Mouse (Mus musculus) embryonic facial prominence, embryonic 13.5 days (tissue): ENCODE measurements around the gene Casp8. TPM values are rescaled to one million over a fixed set of nuclear protein-coding genes. Genes with fewer than 3 reads are reported as not detected.
"Not testable (repeated sequence)": the region's sequence is repeated elsewhere in the genome, so short reads cannot be mapped to it uniquely, and the experiment has no call there.

ENCODE experiments used
- ATAC-seq: fragments of 200-750 bp; cut with Nextera tagmentation; 2 replicates; pipeline ENCODE4 v1.8.0; 2017; ENCODE audit warnings: low read depth; ENCODE audit not compliant: insufficient number of reproducible peaks, insufficient read depth, low FRiP score, low TSS enrichment
- H3K27ac ChIP-seq: fragments of 300-500 bp; sonication (generic); 2 replicates; pipeline ENCODE4 v1.5.1; 2015; ENCODE audit warnings: moderate library complexity, mild to moderate bottlenecking, inconsistent platforms
- H3K27me3 ChIP-seq: fragments of 300-500 bp; sonication (generic); 2 replicates; pipeline ENCODE4 v1.6.1; 2015; ENCODE audit warnings: mild to moderate bottlenecking, inconsistent platforms
- H3K36me3 ChIP-seq: fragments of 300-500 bp; sonication (generic); 2 replicates; pipeline ENCODE4 v1.6.1; 2015; ENCODE audit warnings: mild to moderate bottlenecking, inconsistent platforms
- H3K4me1 ChIP-seq: fragments of 300-500 bp; sonication (generic); 2 replicates; pipeline ENCODE4 v1.6.1; 2015; ENCODE audit warnings: inconsistent platforms
- H3K4me2 ChIP-seq: fragments of 300-500 bp; sonication (generic); 2 replicates; pipeline ENCODE4 v1.6.1; 2015; ENCODE audit warnings: moderate library complexity, mild to moderate bottlenecking, inconsistent platforms
- H3K4me3 ChIP-seq: fragments of 300-500 bp; sonication (generic); 2 replicates; pipeline ENCODE4 v1.5.1; 2015; ENCODE audit warnings: mild to moderate bottlenecking, inconsistent platforms
- H3K9ac ChIP-seq: fragments of 300-500 bp; sonication (generic); 2 replicates; pipeline ENCODE4 v1.6.1; 2015; ENCODE audit warnings: mild to moderate bottlenecking, inconsistent platforms
- H3K9me3 ChIP-seq: fragments of 300-500 bp; sonication (generic); 2 replicates; pipeline ENCODE4 v1.6.1; 2016; ENCODE audit warnings: inconsistent platforms
- WGBS: fragments of 180-500 bp; shearing (Covaris S2); methylation state at CpG from one replicate; pipeline ENCODE4 v1.1.7; 2015; ENCODE audit warnings: mixed read lengths; 5-methylcytosine and 5-hydroxymethylcytosine counted together
- polyA plus RNA-seq: library from polyadenylated mRNA; unstranded; fragments of >200 nt; fragmentation: Nextera tagmentation; extraction: Ambion mirVana; gene quantifications from 2 replicates; pipeline ENCODE4 v1.2.1, GENCODE M21; 2015

Gene Casp8
- polyA plus RNA-seq: 31.2 and 35.5 TPM in 2 replicates

DNA sequence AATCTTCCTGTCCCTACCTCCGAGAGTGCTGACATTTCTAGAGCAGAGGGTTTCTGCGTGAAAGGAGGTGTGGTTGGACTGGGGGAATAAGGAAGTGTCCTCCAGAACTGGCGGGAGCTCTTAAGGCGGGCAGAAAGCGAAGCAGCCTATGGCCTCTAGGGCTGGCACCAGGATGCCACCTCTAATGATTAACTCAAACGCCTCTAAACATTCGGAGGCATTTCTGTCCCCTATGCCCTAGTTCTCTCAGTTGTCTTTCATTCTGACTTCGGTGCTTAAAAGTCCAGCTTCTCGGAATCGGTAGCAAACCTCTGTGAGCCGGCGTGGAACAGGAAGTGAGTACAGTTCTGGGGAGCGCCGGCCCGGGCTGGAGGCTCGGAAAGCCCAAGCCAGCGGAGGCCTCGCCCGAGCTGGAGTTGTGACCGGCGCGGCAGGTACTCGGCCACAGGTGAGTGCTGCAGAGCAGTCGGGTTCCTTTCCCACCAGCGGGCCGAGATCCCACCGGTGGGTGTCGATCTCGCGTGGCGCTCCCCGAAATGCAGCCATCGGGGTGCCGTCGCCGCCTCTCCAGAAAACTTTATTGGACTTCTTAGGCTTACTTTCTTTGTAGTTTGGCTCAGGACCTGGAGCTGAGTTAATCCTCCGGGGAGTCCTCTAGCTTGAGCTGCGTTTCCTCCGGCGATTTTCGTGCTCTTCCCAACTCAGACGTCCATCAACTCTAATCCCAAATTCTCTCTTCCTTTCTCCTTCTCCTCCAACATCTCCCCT, at the start of gene Casp8:
Gene Casp8 (plus strand): TSS at position 84 of the 768 bp plus-strand sequence.
- Histone ChIP-seq H3K27me3 (no peaks in the 10 kb centered on the region), H3K9ac (peak within 1 kb of the TSS; percentile 87), H3K9me3 (no peaks in the 10 kb centered on the region), H3K4me2 (peak within 1 kb of the TSS; percentile 80), H3K4me1 (peaks cover 7% of the 10 kb centered on the region; the same call in 1 of the 2 replicates), H3K4me3 (peak within 1 kb of the TSS; percentile 69), H3K27ac (peak within 1 kb of the TSS; percentile 67), H3K36me3 (peaks cover 6% of the 10 kb centered on the region)
- 0 out of 2 replicates have a peak, but pooled peaks have one; percentile 67 for ATAC-seq
- 2% methylated on average over 42 of the region's 42 CpGs for WGBS

DNA sequence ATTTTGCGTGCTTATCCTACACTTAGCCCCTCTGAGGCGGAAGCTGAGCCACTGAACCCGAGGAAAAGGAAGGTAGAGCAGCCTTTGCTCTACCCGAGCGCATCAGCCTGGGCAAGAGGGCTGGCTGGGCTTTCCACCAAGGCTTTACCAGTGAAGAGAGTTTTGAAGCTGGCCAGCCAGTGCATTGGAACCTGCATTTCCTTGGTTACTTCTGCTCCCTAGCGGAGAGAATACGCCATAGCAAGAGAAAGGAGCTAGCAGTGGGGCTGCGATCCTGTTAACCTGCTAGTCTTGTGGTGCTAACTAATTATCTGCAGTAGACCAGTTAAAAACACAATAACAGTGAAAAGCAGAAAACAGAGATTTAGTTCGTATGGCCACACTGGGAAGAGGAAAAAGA, 48.3 kb upstream of the Casp8 start:
- Histone ChIP-seq H3K27me3 (no peaks in the 10 kb centered on the region), H3K9me3 (no peaks in the 10 kb centered on the region), H3K9ac (no peak overlapping the region), H3K27ac (no peak overlapping the region), H3K36me3 (peaks cover 74% of the 10 kb centered on the region), H3K4me3 (no peak overlapping the region), H3K4me2 (no peak overlapping the region), H3K4me1 (no peaks in the 10 kb centered on the region)
- WGBS: 72% methylated on average over 9 of the region's 9 CpGs
- ATAC-seq: no peak

DNA sequence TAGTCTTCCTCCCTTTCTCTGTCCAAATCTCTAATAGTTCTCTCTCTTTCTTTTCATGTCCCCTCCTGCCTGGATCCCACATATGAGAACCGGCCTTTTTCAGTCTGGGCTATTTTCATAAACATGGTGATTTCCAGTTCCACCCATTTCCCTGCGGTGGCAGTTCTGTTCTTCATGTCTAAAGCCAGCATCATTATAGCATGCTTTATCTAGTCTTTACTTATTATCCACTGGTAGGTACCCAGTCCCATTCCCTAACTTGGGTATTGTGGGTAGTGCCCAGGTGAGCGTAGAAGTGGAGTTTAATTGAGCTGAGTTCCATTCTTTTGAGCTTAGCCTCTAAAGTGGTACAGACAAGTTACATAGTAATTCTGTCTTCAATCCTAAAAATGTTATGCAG, 35.7 kb upstream of the Casp8 start:
- 96% methylated on average over 3 of the region's 3 CpGs for WGBS
- no peaks in the 10 kb centered on the region for H3K9me3 ChIP-seq
- H3K4me3 ChIP-seq: no peak overlapping the region
- peaks cover 37% of the 10 kb centered on the region for H3K36me3 ChIP-seq
- no peak overlapping the region for H3K9ac ChIP-seq
- ATAC-seq: no peak
- H3K27me3 ChIP-seq: no peaks in the 10 kb centered on the region
- H3K4me2 ChIP-seq: no peak overlapping the region
- H3K4me1 ChIP-seq: no peaks in the 10 kb centered on the region
- H3K27ac ChIP-seq: no peak overlapping the region

DNA sequence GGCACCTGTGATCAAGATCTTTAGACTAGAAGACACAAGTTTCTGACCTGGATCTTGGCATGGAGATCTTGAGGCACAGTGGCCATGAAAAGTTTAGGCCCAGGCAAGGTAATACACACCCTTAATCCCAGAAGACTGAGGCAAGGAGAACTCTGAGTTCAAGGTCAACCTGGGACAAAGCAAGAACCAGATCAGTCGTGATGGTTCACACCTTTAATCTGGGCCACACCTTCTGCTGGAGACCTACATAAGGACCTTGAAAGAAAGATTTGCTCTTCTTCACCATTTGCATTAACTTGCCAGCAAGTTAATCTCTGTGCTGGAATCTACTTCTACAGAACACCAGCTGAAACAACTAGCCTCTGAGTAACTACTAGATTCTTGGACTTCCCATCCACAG, 34.6 kb upstream of the Casp8 start:
- Histone ChIP-seq H3K4me3 (no peak overlapping the region), H3K9ac (no peak overlapping the region), H3K27ac (no peak overlapping the region), H3K4me2 (no peak overlapping the region), H3K4me1 (no peaks in the 10 kb centered on the region), H3K9me3 (no peaks in the 10 kb centered on the region), H3K27me3 (no peaks in the 10 kb centered on the region), H3K36me3 (peaks cover 27% of the 10 kb centered on the region)
- 84% methylated on average over 1 of the region's 1 CpGs for WGBS
- ATAC-seq: no peak

DNA sequence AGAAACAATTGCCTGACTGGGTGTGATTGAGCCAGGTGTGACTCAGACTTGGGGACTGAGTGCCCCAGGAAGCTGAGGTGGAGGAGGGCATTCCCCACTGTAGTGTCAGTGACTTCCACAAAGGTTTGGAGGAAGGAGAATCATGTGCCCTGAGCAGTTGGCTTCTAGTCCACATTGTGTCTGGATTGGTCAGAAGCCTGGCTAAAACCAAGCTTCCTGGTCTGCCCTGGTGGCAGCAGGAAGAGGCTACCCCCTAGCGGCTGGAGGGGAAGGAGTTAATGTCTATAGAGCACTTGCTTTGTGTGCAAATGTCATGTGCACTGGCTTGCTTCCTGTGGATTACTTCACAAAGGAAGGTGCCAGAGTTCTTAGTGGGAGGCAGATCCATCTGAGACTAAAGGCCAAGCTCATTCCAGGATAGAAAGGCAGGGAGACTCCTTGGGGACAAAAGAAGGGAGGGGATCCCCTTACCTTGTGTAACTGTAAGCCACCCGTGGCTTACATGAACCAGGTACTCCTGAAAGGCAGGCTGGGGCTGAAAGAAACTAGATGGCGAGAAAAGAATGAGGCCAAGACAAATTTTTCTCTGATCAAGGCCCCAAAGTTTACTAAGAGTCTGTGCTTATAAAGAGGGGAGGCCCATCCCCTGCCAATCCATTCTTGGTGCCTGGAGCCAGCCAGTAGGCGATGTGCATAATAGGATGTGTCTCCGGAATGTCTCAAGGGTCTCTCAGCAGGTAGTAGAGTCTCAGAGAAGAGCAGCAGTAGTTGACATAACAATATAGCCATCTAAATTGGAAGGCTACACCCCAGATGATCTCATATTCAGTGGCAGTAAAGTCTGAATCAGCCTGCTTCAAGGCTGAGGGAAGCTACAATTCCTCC, 33.5 kb upstream of the Casp8 start:
- H3K36me3 ChIP-seq: peaks cover 20% of the 10 kb centered on the region
- not testable (repeated sequence) for H3K9me3 ChIP-seq, ATAC-seq, H3K4me1 ChIP-seq, H3K9ac ChIP-seq, H3K4me2 ChIP-seq, H3K4me3 ChIP-seq, H3K27ac ChIP-seq, H3K27me3 ChIP-seq
- WGBS: 55% methylated on average over 5 of the region's 5 CpGs

DNA sequence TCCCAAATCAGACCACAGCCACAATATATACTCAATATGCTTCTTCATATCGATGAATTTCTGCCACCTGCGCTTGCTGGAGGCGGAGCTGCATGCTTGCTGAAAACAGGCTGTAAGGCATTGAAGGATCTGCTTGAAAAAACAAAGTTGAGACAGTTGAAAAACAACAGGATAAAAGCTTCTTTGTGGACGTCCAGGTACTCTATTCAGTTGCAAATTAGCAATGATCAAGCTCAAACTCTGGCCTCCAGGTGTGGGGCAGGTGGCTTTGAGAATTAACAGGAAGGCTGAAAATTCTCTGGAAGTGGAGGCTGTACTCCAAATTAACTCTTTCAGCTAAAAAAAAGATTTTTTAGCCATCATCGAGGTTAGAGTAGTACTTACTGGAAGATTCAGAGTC, 32.6 kb upstream of the Casp8 start:
- no peak for ATAC-seq
- no peak overlapping the region for H3K27ac ChIP-seq
- no peaks in the 10 kb centered on the region for H3K4me1 ChIP-seq
- H3K4me2 ChIP-seq: no peak overlapping the region
- no peak overlapping the region for H3K9ac ChIP-seq
- no peaks in the 10 kb centered on the region for H3K27me3 ChIP-seq
- H3K36me3 ChIP-seq: peaks cover 17% of the 10 kb centered on the region
- no peak overlapping the region for H3K4me3 ChIP-seq
- 73% methylated on average over 5 of the region's 5 CpGs for WGBS
- H3K9me3 ChIP-seq: no peaks in the 10 kb centered on the region

DNA sequence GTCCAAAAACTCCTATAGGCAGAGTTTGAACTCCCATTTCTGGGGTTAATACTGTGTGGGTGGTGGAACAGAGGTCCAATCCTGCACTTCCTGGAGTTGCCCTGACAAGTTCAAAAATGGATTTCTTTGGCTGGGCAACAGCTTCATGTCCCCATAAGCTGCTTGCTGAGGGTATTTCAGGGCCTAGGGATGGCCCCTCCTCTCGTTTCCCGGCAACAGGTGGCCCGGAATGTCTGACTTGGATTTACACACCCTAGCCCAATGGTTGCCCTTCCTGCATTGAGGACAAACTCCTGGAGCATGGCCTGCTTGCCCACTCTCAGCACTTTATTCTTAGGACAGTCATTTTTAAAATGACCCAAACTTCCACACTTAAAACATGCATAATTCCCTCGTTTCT, 28.7 kb upstream of the Casp8 start:
- H3K4me3 ChIP-seq, H3K4me2 ChIP-seq, H3K4me1 ChIP-seq, H3K27ac ChIP-seq, H3K9me3 ChIP-seq, H3K9ac ChIP-seq, H3K27me3 ChIP-seq, ATAC-seq, H3K36me3 ChIP-seq: not testable (repeated sequence)
- 90% methylated on average over 4 of the region's 4 CpGs for WGBS

DNA sequence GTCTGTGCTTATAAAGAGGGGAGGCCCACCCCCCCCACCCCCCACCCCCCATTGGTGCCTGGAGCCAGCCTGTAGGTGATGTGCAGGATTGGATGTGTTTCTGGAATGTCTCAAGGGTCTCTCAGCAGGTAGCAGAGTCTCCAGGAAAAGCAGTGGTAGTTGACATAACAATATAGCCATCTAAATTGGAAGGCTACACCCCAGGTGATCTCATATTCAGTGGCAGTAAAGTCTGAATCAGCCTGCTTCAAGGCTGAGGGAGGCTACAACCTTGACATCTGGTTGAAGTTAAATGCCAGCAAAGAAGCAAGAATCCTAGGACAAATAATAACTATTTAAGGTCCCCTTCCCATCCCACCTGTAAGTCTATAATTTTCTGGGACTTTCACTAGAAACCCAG, 26.0 kb upstream of the Casp8 start:
- no peaks in the 10 kb centered on the region for H3K36me3 ChIP-seq
- no peak overlapping the region for H3K4me3 ChIP-seq
- H3K9me3 ChIP-seq: no peaks in the 10 kb centered on the region
- H3K4me2 ChIP-seq: no peak overlapping the region
- no peak overlapping the region for H3K27ac ChIP-seq
- no peak for ATAC-seq
- no peaks in the 10 kb centered on the region for H3K4me1 ChIP-seq
- H3K9ac ChIP-seq: no peak overlapping the region
- H3K27me3 ChIP-seq: no peaks in the 10 kb centered on the region

DNA sequence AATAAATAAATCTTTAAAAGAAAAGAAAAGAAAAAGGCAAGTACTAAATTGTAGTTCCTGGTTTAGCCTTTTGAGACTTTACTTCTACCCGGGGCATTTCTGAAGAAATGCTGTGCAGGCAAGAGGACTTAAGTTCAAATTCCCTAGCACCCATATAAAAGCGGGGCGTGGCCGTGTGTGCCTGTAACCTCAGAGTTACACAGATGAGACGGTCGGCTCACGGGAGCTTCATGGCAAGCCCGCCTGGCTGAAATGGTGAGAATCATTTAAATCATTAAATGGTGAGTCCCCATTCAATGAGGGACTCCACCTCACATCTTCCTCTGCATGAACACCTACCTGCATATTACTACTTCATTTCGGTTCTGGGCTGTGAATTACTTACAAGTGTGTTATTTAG, 25.5 kb upstream of the Casp8 start:
- WGBS: 60% methylated on average over 9 of the region's 9 CpGs
- Histone ChIP-seq H3K27me3 (no peaks in the 10 kb centered on the region), H3K4me3 (no peak overlapping the region), H3K4me1 (no peaks in the 10 kb centered on the region), H3K9me3 (no peaks in the 10 kb centered on the region), H3K36me3 (no peaks in the 10 kb centered on the region), H3K4me2 (no peak overlapping the region), H3K27ac (no peak overlapping the region), H3K9ac (no peak overlapping the region)
- ATAC-seq: no peak

DNA sequence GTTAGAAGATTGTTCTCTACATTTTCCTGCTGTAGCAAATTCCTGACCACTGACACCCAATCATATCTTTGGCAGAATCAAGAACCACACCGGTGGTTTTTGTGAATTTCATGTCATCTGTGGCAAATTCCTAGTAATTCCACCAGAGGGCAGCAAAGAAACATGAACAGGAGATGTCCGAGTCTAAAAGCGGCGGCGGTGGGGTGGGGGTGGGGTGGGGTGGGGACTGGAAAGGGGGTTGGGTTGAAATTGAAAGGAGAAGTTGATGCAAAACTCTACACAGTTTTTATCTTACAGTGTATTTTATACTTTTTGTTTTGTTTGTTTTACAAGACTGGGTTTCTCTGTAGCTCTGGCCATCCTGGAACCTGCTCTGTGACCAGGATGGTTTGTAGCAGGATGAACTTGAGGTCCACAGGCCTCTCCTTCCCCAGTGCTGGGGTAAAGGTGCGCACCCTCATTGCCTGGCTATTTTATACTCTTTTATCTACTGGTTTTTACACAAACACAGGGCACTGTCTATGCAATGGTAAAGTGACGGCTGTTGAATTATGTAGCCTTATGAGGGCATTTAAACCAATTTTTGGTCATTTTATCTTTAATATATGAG, 25.0 kb upstream of the Casp8 start:
- H3K4me1 ChIP-seq: no peaks in the 10 kb centered on the region
- WGBS: 27% methylated on average over 7 of the region's 7 CpGs
- no peaks in the 10 kb centered on the region for H3K9me3 ChIP-seq
- H3K4me2 ChIP-seq: no peak overlapping the region
- H3K9ac ChIP-seq: no peak overlapping the region
- no peak for ATAC-seq
- no peaks in the 10 kb centered on the region for H3K27me3 ChIP-seq
- no peak overlapping the region for H3K27ac ChIP-seq
- no peaks in the 10 kb centered on the region for H3K36me3 ChIP-seq
- H3K4me3 ChIP-seq: no peak overlapping the region

DNA sequence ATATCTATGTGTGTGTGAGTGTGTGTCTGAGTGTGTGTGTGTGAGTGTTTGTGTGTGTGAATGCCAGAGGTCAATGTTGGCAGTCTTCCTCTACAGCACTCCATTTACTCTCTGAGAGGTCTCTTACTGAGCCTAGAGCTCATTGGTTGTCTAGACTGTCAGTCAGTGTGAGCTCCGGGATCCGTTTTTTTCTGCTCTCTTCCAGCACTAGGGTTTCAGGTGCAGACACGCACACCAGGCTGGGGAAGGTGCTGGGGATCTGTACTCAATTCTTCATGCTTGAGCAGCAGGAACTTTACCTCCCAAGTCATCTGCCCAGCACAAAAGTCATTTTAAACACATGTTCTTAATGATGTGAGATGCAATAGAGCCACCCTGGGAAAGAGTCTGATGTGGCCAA, 23.1 kb upstream of the Casp8 start:
- no peaks in the 10 kb centered on the region for H3K9me3 ChIP-seq
- H3K27ac ChIP-seq: no peak overlapping the region
- no peaks in the 10 kb centered on the region for H3K36me3 ChIP-seq
- H3K9ac ChIP-seq: no peak overlapping the region
- H3K27me3 ChIP-seq: no peaks in the 10 kb centered on the region
- H3K4me2 ChIP-seq: no peak overlapping the region
- no peak for ATAC-seq
- no peak overlapping the region for H3K4me3 ChIP-seq
- no peaks in the 10 kb centered on the region for H3K4me1 ChIP-seq
- 52% methylated on average over 3 of the region's 3 CpGs for WGBS
